Mouse (Mus musculus): ENCODE data around the gene Iqgap1.

GRCm38 (mm10) chr7:80692472-80692871 is 133.3 kb downstream of the Iqgap1 start:
- TF ChIP-seq CTCF (IDR thresholded peaks at IDR 0.05; ENCODE audit: low read depth) (no peak), EP300 (optimal IDR thresholded peaks at IDR 0.05) (no peak)

All from stomach, postnatal 0 days (tissue).